Comparison of ENCODE assay signal across 17 mouse cellular contexts in genomic region chr9:106469317-106469716, GRCm38 (mm10). TPM values are rescaled to one million over a fixed set of nuclear protein-coding genes. Genes with fewer than 3 reads are reported as not detected.
A peak's percentile ranks its signal among the peaks of the same experiment; 100 is the strongest.
DNase-seq lines count a peak whose midpoint lies in the region; ATAC-seq and TF ChIP-seq lines count a peak whose summit lies in the region.
"Had no signal": no experiment of that assay in that cellular context is flagged by ENCODE, and none has a peak within 500 bp of the region (broad histone marks: within the 10 kb centered on the region; RNA-seq: fewer than 3 reads in every experiment).

No protein-coding gene starts in this region.

- no peaks in the 10 kb centered on the region for H3K36me3 ChIP-seq in liver, embryonic 14.5 days (replicated peaks; ENCODE audit: control insufficient read depth, insufficient read depth, low read depth)
- H3K36me3 ChIP-seq in liver, embryonic 11.5 days (ENCODE audit: control insufficient read depth, insufficient read depth, low read length) = no peaks in the 10 kb centered on the region
- no peaks in the 10 kb centered on the region for H3K36me3 ChIP-seq in stomach, embryonic 16.5 days (ENCODE audit: control insufficient read depth, insufficient read depth, low read length)
- peaks cover 20% of the 10 kb centered on the region for H3K36me3 ChIP-seq in hindbrain, embryonic 10.5 days
- H3K36me3 ChIP-seq: embryonic facial prominence, embryonic 15.5 days; limb, embryonic 13.5 days had no signal

- no peak overlapping the region for H3K4me2 ChIP-seq in liver, embryonic 14.5 days (ENCODE audit: low read depth)
- no peak overlapping the region for H3K4me2 ChIP-seq in liver, embryonic 11.5 days
- H3K4me2 ChIP-seq in stomach, embryonic 16.5 days (ENCODE audit: low read depth, low read length) = no peak overlapping the region
- H3K4me2 ChIP-seq: embryonic facial prominence, embryonic 15.5 days; hindbrain, embryonic 12.5 days; limb, embryonic 13.5 days had no signal

- H3K27me3 ChIP-seq in cerebellum, adult 2 months (ENCODE audit: control insufficient read depth, insufficient read depth, low read length) = no peaks in the 10 kb centered on the region
- peaks cover 19% of the 10 kb centered on the region for H3K27me3 ChIP-seq in liver, embryonic 14.5 days (ENCODE audit: control insufficient read depth, insufficient read depth, low read length)
- H3K27me3 ChIP-seq in liver, embryonic 11.5 days (replicated peaks; ENCODE audit: control insufficient read depth, insufficient read depth, low read length) = peaks cover 19% of the 10 kb centered on the region
- no peaks in the 10 kb centered on the region; the same call in 1 of the 2 replicates for H3K27me3 ChIP-seq in stomach, embryonic 16.5 days (ENCODE audit: control insufficient read depth, insufficient read depth, low read length)
- peaks cover 39% of the 10 kb centered on the region for H3K27me3 ChIP-seq in hindbrain, embryonic 10.5 days (ENCODE audit: insufficient read depth, poor library complexity, severe bottlenecking)
- H3K27me3 ChIP-seq: embryonic facial prominence, embryonic 15.5 days had no signal

- TF ChIP-seq CTCF in cerebellum, adult 2 months (IDR thresholded peaks at IDR 0.05; ENCODE audit: borderline replicate concordance, insufficient read depth, low read depth, low read length) = no peak
- 0 out of 2 replicates have a peak, but pooled peaks have one; percentile 13 for TF ChIP-seq CTCF in liver, embryonic 14.5 days (IDR thresholded peaks at IDR 0.05; ENCODE audit: low read depth)

- TF ChIP-seq EP300 in liver, embryonic 14.5 days (IDR thresholded peaks at IDR 0.05; ENCODE audit: low read depth) = no peak

- no peak overlapping the region for H3K4me3 ChIP-seq in cerebellum, adult 2 months (replicated peaks; ENCODE audit: insufficient read depth, low read depth, low read length)
- no peak overlapping the region for H3K4me3 ChIP-seq in liver, embryonic 14.5 days (ENCODE audit: insufficient read depth in 1 of 2, low read depth in 2 of 2, low read length in 2 of 2)
- no peak overlapping the region for H3K4me3 ChIP-seq in liver, embryonic 11.5 days (ENCODE audit: low read depth, low read length)
- H3K4me3 ChIP-seq in stomach, embryonic 16.5 days (replicated peaks; ENCODE audit: low read length) = no peak overlapping the region
- H3K4me3 ChIP-seq in hindbrain, embryonic 10.5 days = no peak overlapping the region
- H3K4me3 ChIP-seq: embryonic facial prominence, embryonic 15.5 days; hindbrain, embryonic 12.5 days; limb, embryonic 13.5 days had no signal

- no peak overlapping the region for H3K9ac ChIP-seq in liver, embryonic 14.5 days (replicated peaks)
- H3K9ac ChIP-seq in liver, embryonic 11.5 days (ENCODE audit: low read depth, low read length) = no peak overlapping the region
- H3K9ac ChIP-seq in stomach, embryonic 16.5 days (ENCODE audit: low read length) = peak overlapping the region; percentile 21; the same call in 1 of the 2 replicates
- H3K9ac ChIP-seq: embryonic facial prominence, embryonic 15.5 days; forebrain, postnatal 0 days; hindbrain, embryonic 12.5 days; limb, embryonic 13.5 days had no signal

- H3K9me3 ChIP-seq in liver, embryonic 14.5 days (ENCODE audit: control insufficient read depth, low read length) = no peaks in the 10 kb centered on the region
- no peaks in the 10 kb centered on the region for H3K9me3 ChIP-seq in liver, embryonic 11.5 days (ENCODE audit: control insufficient read depth, low read length)
- H3K9me3 ChIP-seq in stomach, embryonic 16.5 days (replicated peaks; ENCODE audit: control insufficient read depth, low read length) = no peaks in the 10 kb centered on the region
- H3K9me3 ChIP-seq in hindbrain, embryonic 10.5 days = no peaks in the 10 kb centered on the region
- H3K9me3 ChIP-seq: embryonic facial prominence, embryonic 15.5 days; hindbrain, embryonic 12.5 days; limb, embryonic 13.5 days had no signal

- 73% methylated on average over 6 of the region's 6 CpGs for WGBS in cerebellum, adult 2 months
- 31% methylated on average over 6 of the region's 6 CpGs for WGBS in liver, embryonic 14.5 days (ENCODE audit: insufficient replicate concordance)
- WGBS in liver, embryonic 11.5 days = 51% methylated on average over 6 of the region's 6 CpGs
- 63% methylated on average over 6 of the region's 6 CpGs for WGBS in stomach, embryonic 16.5 days
- WGBS in hindbrain, embryonic 10.5 days = 75% methylated on average over 6 of the region's 6 CpGs

- no peak overlapping the region for H3K27ac ChIP-seq in cerebellum, adult 2 months (ENCODE audit: insufficient read depth, low read length)
- no peak overlapping the region for H3K27ac ChIP-seq in liver, embryonic 14.5 days
- H3K27ac ChIP-seq in liver, embryonic 11.5 days (ENCODE audit: low read depth, low read length) = no peak overlapping the region
- H3K27ac ChIP-seq in stomach, embryonic 16.5 days (ENCODE audit: low read length) = no peak overlapping the region
- no peak overlapping the region for H3K27ac ChIP-seq in hindbrain, embryonic 10.5 days
- H3K27ac ChIP-seq: embryonic facial prominence, embryonic 15.5 days; hindbrain, embryonic 12.5 days; limb, embryonic 13.5 days had no signal

- peak; percentile 15 to 16 for DNase-seq in cerebellum, adult 2 months
- DNase-seq in cerebellum, postnatal 4 days (ENCODE audit: low spot score in 2 of 2) = no peak
- no peak for DNase-seq in liver, embryonic 14.5 days (ENCODE audit: low read depth in 3 of 3, low spot score in 3 of 3)
- no peak for DNase-seq in liver, embryonic 11.5 days (ENCODE audit: low spot score)
- peak; percentile 53 for DNase-seq in cerebellum, adult 9-11 months
- no peak for DNase-seq in hindbrain, embryonic 10.5 days (ENCODE audit: low spot score)
- DNase-seq in layer of hippocampus, adult 9-11 months = no peak
- DNase-seq: adrenal gland, postnatal 36 days; forebrain, postnatal 0 days; kidney, adult 9 months; lung, postnatal 4 days; spleen, adult 18-20 months; thymus, adult 18-20 months had no signal

- ATAC-seq in liver, embryonic 14.5 days (ENCODE audit: insufficient read depth) = no peak
- no peak for ATAC-seq in liver, embryonic 11.5 days (replicated peaks; ENCODE audit: low FRiP score)
- no peak for ATAC-seq in stomach, embryonic 16.5 days (ENCODE audit: insufficient read depth, low FRiP score)
- ATAC-seq: forebrain, postnatal 0 days had no signal

- H3K4me1 ChIP-seq in cerebellum, adult 2 months (ENCODE audit: control insufficient read depth, insufficient read depth, low read length) = peaks cover 14% of the 10 kb centered on the region
- no peaks in the 10 kb centered on the region for H3K4me1 ChIP-seq in liver, embryonic 14.5 days (replicated peaks; ENCODE audit: control insufficient read depth in 2 of 2, insufficient read depth in 2 of 2, low read length in 1 of 2)
- H3K4me1 ChIP-seq in liver, embryonic 11.5 days (replicated peaks; ENCODE audit: control insufficient read depth, insufficient read depth, low read length) = peaks cover 12% of the 10 kb centered on the region
- peaks cover 16% of the 10 kb centered on the region for H3K4me1 ChIP-seq in stomach, embryonic 16.5 days (ENCODE audit: control insufficient read depth, insufficient read depth, low read length)
- peaks cover 58% of the 10 kb centered on the region for H3K4me1 ChIP-seq in hindbrain, embryonic 10.5 days (replicated peaks)

- no peak for TF ChIP-seq POLR2A in cerebellum, adult 2 months (IDR thresholded peaks at IDR 0.05; ENCODE audit: borderline replicate concordance, insufficient read depth, low read length)

RNA-seq across cellular contexts. Expression of gene Gpr62, which starts 3.6 kb away (rescaled TPM):
- 27.9 and 30.7 TPM in 2 replicates for polyA plus RNA-seq in cerebellum, adult 2 months (2012; rRNA removed)
- polyA plus RNA-seq in liver, embryonic 14.5 days (2012; rRNA removed) = not detected in 2 replicates
- polyA plus RNA-seq in liver, embryonic 14.5 days (2014; fragmentation: Nextera tagmentation; extraction: Ambion mirVana) = not detected in 2 replicates
- 0.11 TPM in 1 of 2 replicates, not detected in the other for polyA plus RNA-seq in liver, embryonic 11.5 days (2014; fragmentation: Nextera tagmentation; extraction: Ambion mirVana)
- 0.19 and 0.26 TPM in 2 replicates for polyA plus RNA-seq in stomach, embryonic 16.5 days (2015; fragmentation: Nextera tagmentation; extraction: Ambion mirVana)
- 0.10 and 0.17 TPM in 2 replicates for polyA plus RNA-seq in hindbrain, embryonic 10.5 days (2016; fragmentation: Nextera tagmentation; extraction: Ambion mirVana)

RNA-seq across cellular contexts. Expression of gene Rrp9, which starts 6.4 kb away (rescaled TPM):
- 42.5 and 43.7 TPM in 2 replicates for polyA plus RNA-seq in cerebellum, adult 2 months (2012; rRNA removed)
- polyA plus RNA-seq in liver, embryonic 14.5 days (2012; rRNA removed) = 18.1 and 18.8 TPM in 2 replicates
- polyA plus RNA-seq in liver, embryonic 14.5 days (2014; fragmentation: Nextera tagmentation; extraction: Ambion mirVana) = 22.1 and 25.1 TPM in 2 replicates
- polyA plus RNA-seq in liver, embryonic 11.5 days (2014; fragmentation: Nextera tagmentation; extraction: Ambion mirVana) = 85.4 and 92.8 TPM in 2 replicates
- 40.8 and 42.6 TPM in 2 replicates for polyA plus RNA-seq in stomach, embryonic 16.5 days (2015; fragmentation: Nextera tagmentation; extraction: Ambion mirVana)
- polyA plus RNA-seq in hindbrain, embryonic 10.5 days (2016; fragmentation: Nextera tagmentation; extraction: Ambion mirVana) = 64.1 and 76.2 TPM in 2 replicates

RNA-seq across cellular contexts. Expression of gene Parp3, which starts 7.4 kb away (rescaled TPM):
- 6.9 and 9.7 TPM in 2 replicates for polyA plus RNA-seq in cerebellum, adult 2 months (2012; rRNA removed)
- 1.3 TPM in 2 replicates for polyA plus RNA-seq in liver, embryonic 14.5 days (2012; rRNA removed)
- polyA plus RNA-seq in liver, embryonic 14.5 days (2014; fragmentation: Nextera tagmentation; extraction: Ambion mirVana) = 0.77 and 0.91 TPM in 2 replicates
- 1.5 and 1.6 TPM in 2 replicates for polyA plus RNA-seq in liver, embryonic 11.5 days (2014; fragmentation: Nextera tagmentation; extraction: Ambion mirVana)
- polyA plus RNA-seq in stomach, embryonic 16.5 days (2015; fragmentation: Nextera tagmentation; extraction: Ambion mirVana) = 6.2 and 6.7 TPM in 2 replicates
- 1.6 and 1.8 TPM in 2 replicates for polyA plus RNA-seq in hindbrain, embryonic 10.5 days (2016; fragmentation: Nextera tagmentation; extraction: Ambion mirVana)

RNA-seq across cellular contexts. Expression of gene Pcbp4, which starts 16.2 kb away (rescaled TPM):
- polyA plus RNA-seq in cerebellum, adult 2 months (2012; rRNA removed) = 515 and 572 TPM in 2 replicates
- polyA plus RNA-seq in liver, embryonic 14.5 days (2012; rRNA removed) = 11.3 and 18.3 TPM in 2 replicates
- polyA plus RNA-seq in liver, embryonic 14.5 days (2014; fragmentation: Nextera tagmentation; extraction: Ambion mirVana) = 5.6 and 5.7 TPM in 2 replicates
- polyA plus RNA-seq in liver, embryonic 11.5 days (2014; fragmentation: Nextera tagmentation; extraction: Ambion mirVana) = 62.4 and 63.2 TPM in 2 replicates
- polyA plus RNA-seq in stomach, embryonic 16.5 days (2015; fragmentation: Nextera tagmentation; extraction: Ambion mirVana) = 39.4 and 42.5 TPM in 2 replicates
- polyA plus RNA-seq in hindbrain, embryonic 10.5 days (2016; fragmentation: Nextera tagmentation; extraction: Ambion mirVana) = 395 and 430 TPM in 2 replicates

RNA-seq across cellular contexts. Expression of gene Abhd14a, which starts 21.8 kb away (rescaled TPM):
- polyA plus RNA-seq in cerebellum, adult 2 months (2012; rRNA removed) = 49.7 and 51.5 TPM in 2 replicates
- 14.4 and 16.4 TPM in 2 replicates for polyA plus RNA-seq in liver, embryonic 14.5 days (2012; rRNA removed)
- polyA plus RNA-seq in liver, embryonic 14.5 days (2014; fragmentation: Nextera tagmentation; extraction: Ambion mirVana) = 14.3 and 16.3 TPM in 2 replicates
- polyA plus RNA-seq in liver, embryonic 11.5 days (2014; fragmentation: Nextera tagmentation; extraction: Ambion mirVana) = 53.6 and 54.0 TPM in 2 replicates
- 49.5 and 50.4 TPM in 2 replicates for polyA plus RNA-seq in stomach, embryonic 16.5 days (2015; fragmentation: Nextera tagmentation; extraction: Ambion mirVana)
- polyA plus RNA-seq in hindbrain, embryonic 10.5 days (2016; fragmentation: Nextera tagmentation; extraction: Ambion mirVana) = 39.7 and 41.9 TPM in 2 replicates

Comparison
In these comparisons a context has a peak if more than half of its experiments do, and no peak if none do; other contexts are left out.
1. DNase-seq: peak in cerebellum, adult 2 months (2 of 2) and cerebellum, adult 9-11 months (single experiment); none in cerebellum, postnatal 4 days (0 of 2), liver, embryonic 14.5 days (0 of 3), liver, embryonic 11.5 days (single experiment), hindbrain, embryonic 10.5 days (single experiment) and layer of hippocampus, adult 9-11 months (single experiment).
2. RNA of gene Gpr62, which starts 3.6 kb away (polyA plus RNA-seq): 27.9 to 30.7 TPM in cerebellum, adult 2 months; 0.19 to 0.26 TPM in stomach, embryonic 16.5 days, 0.10 to 0.17 TPM in hindbrain, embryonic 10.5 days, 0.11 TPM in liver, embryonic 11.5 days and not detected in liver, embryonic 14.5 days; every median in the first group is over 10 times any median in the second.